Mouse (Mus musculus): ENCODE data around the gene Fam83d. TPM values are rescaled to one million over a fixed set of nuclear protein-coding genes. Genes with fewer than 3 reads are reported as not detected.
"Not testable (repeated sequence)": the region's sequence is repeated elsewhere in the genome, so short reads cannot be mapped to it uniquely, and the experiment has no call there.

The Fam83d gene
- polyA plus RNA-seq, 1 experiment from 2014 or later, result 4.7 TPM

GRCm38 (mm10) chr2:158728061-158728815 is 39.7 kb upstream of the Fam83d start:
- H3K4me1 ChIP-seq (ENCODE audit: control insufficient read depth, insufficient read depth, low read length), result peaks cover 2% of the 10 kb centered on the region; the same call in 1 of the 2 replicates
- H3K27me3 ChIP-seq (ENCODE audit: control insufficient read depth, insufficient read depth, low read depth, low read length), result no peaks in the 10 kb centered on the region
- H3K9ac ChIP-seq (ENCODE audit: low read depth, low read length), result no peak overlapping the region
- no peaks in the 10 kb centered on the region for H3K36me3 ChIP-seq (ENCODE audit: control insufficient read depth, insufficient read depth, low read length)
- no peak overlapping the region for H3K27ac ChIP-seq (ENCODE audit: low read length)
- ATAC-seq, result no peak
- WGBS, result 52% methylated on average over 7 of the region's 7 CpGs
- H3K9me3 ChIP-seq (replicated peaks; ENCODE audit: control insufficient read depth, low read length, poor library complexity, severe bottlenecking), result no peaks in the 10 kb centered on the region
- no peak overlapping the region for H3K4me2 ChIP-seq (ENCODE audit: low read length)
- H3K4me3 ChIP-seq (ENCODE audit: low read depth, low read length), result no peak overlapping the region

- Histone ChIP-seq H3K4me2 (ENCODE audit: low read length) (no peak overlapping the region), H3K9me3 (replicated peaks; ENCODE audit: control insufficient read depth, low read length, poor library complexity, severe bottlenecking) (no peaks in the 10 kb centered on the region), H3K4me1 (ENCODE audit: control insufficient read depth, insufficient read depth, low read length) (no peaks in the 10 kb centered on the region), H3K27me3 (ENCODE audit: control insufficient read depth, insufficient read depth, low read depth, low read length) (no peaks in the 10 kb centered on the region), H3K9ac (ENCODE audit: low read depth, low read length) (no peak overlapping the region), H3K36me3 (ENCODE audit: control insufficient read depth, insufficient read depth, low read length) (no peaks in the 10 kb centered on the region), H3K27ac (ENCODE audit: low read length) (no peak overlapping the region), H3K4me3 (ENCODE audit: low read depth, low read length) (no peak overlapping the region)
- WGBS, result 79% methylated on average over 3 of the region's 3 CpGs
- no peak for ATAC-seq
Observed at GRCm38 (mm10) chr2:158730896-158731295, 37.0 kb upstream of the Fam83d start.

GRCm38 (mm10) chr2:158732521-158732920 is 35.4 kb upstream of the Fam83d start:
- Histone ChIP-seq H3K4me2 (ENCODE audit: low read length) (no peak overlapping the region), H3K9me3 (replicated peaks; ENCODE audit: control insufficient read depth, low read length, poor library complexity, severe bottlenecking) (no peaks in the 10 kb centered on the region), H3K27me3 (ENCODE audit: control insufficient read depth, insufficient read depth, low read depth, low read length) (no peaks in the 10 kb centered on the region), H3K4me3 (ENCODE audit: low read depth, low read length) (no peak overlapping the region), H3K27ac (ENCODE audit: low read length) (no peak overlapping the region), H3K9ac (ENCODE audit: low read depth, low read length) (no peak overlapping the region), H3K4me1 (ENCODE audit: control insufficient read depth, insufficient read depth, low read length) (no peaks in the 10 kb centered on the region), H3K36me3 (ENCODE audit: control insufficient read depth, insufficient read depth, low read length) (no peaks in the 10 kb centered on the region)
- WGBS, result 92% methylated on average over 9 of the region's 9 CpGs
- no peak for ATAC-seq

- Histone ChIP-seq H3K4me3 (ENCODE audit: low read depth, low read length) (no peak overlapping the region), H3K27me3 (ENCODE audit: control insufficient read depth, insufficient read depth, low read depth, low read length) (no peaks in the 10 kb centered on the region), H3K4me2 (ENCODE audit: low read length) (no peak overlapping the region), H3K4me1 (ENCODE audit: control insufficient read depth, insufficient read depth, low read length) (no peaks in the 10 kb centered on the region), H3K36me3 (ENCODE audit: control insufficient read depth, insufficient read depth, low read length) (no peaks in the 10 kb centered on the region), H3K9me3 (replicated peaks; ENCODE audit: control insufficient read depth, low read length, poor library complexity, severe bottlenecking) (no peaks in the 10 kb centered on the region), H3K9ac (ENCODE audit: low read depth, low read length) (no peak overlapping the region), H3K27ac (ENCODE audit: low read length) (no peak overlapping the region)
- no peak for ATAC-seq
- 88% methylated on average over 4 of the region's 4 CpGs for WGBS
Observed at GRCm38 (mm10) chr2:158733136-158733535, 34.8 kb upstream of the Fam83d start.

- ATAC-seq, result no peak
- H3K27ac ChIP-seq (ENCODE audit: low read length), result no peak overlapping the region
- no peaks in the 10 kb centered on the region for H3K36me3 ChIP-seq (ENCODE audit: control insufficient read depth, insufficient read depth, low read length)
- no peaks in the 10 kb centered on the region for H3K27me3 ChIP-seq (ENCODE audit: control insufficient read depth, insufficient read depth, low read depth, low read length)
- no peaks in the 10 kb centered on the region for H3K9me3 ChIP-seq (replicated peaks; ENCODE audit: control insufficient read depth, low read length, poor library complexity, severe bottlenecking)
- WGBS, result 90% methylated on average over 6 of the region's 6 CpGs
- no peak overlapping the region for H3K4me3 ChIP-seq (ENCODE audit: low read depth, low read length)
- H3K4me2 ChIP-seq (ENCODE audit: low read length), result no peak overlapping the region
- H3K9ac ChIP-seq (ENCODE audit: low read depth, low read length), result no peak overlapping the region
- no peaks in the 10 kb centered on the region for H3K4me1 ChIP-seq (ENCODE audit: control insufficient read depth, insufficient read depth, low read length)
Observed at GRCm38 (mm10) chr2:158733914-158734313, 34.0 kb upstream of the Fam83d start.

GRCm38 (mm10) chr2:158734500-158735152 is 33.3 kb upstream of the Fam83d start:
- ATAC-seq, result no peak
- Histone ChIP-seq H3K4me2 (ENCODE audit: low read length) (no peak overlapping the region), H3K4me1 (ENCODE audit: control insufficient read depth, insufficient read depth, low read length) (no peaks in the 10 kb centered on the region), H3K27ac (ENCODE audit: low read length) (no peak overlapping the region; the same call in 1 of the 2 replicates), H3K27me3 (ENCODE audit: control insufficient read depth, insufficient read depth, low read depth, low read length) (no peaks in the 10 kb centered on the region), H3K36me3 (ENCODE audit: control insufficient read depth, insufficient read depth, low read length) (no peaks in the 10 kb centered on the region), H3K4me3 (ENCODE audit: low read depth, low read length) (no peak overlapping the region), H3K9me3 (replicated peaks; ENCODE audit: control insufficient read depth, low read length, poor library complexity, severe bottlenecking) (no peaks in the 10 kb centered on the region), H3K9ac (ENCODE audit: low read depth, low read length) (no peak overlapping the region)
- WGBS, result 80% methylated on average over 7 of the region's 7 CpGs

GRCm38 (mm10) chr2:158735340-158735739 is 32.6 kb upstream of the Fam83d start:
- H3K27ac ChIP-seq (ENCODE audit: low read length), result no peak overlapping the region
- WGBS, result 95% methylated on average over 8 of the region's 8 CpGs
- no peak overlapping the region for H3K4me2 ChIP-seq (ENCODE audit: low read length)
- ATAC-seq, result no peak
- no peaks in the 10 kb centered on the region for H3K36me3 ChIP-seq (ENCODE audit: control insufficient read depth, insufficient read depth, low read length)
- no peaks in the 10 kb centered on the region for H3K27me3 ChIP-seq (ENCODE audit: control insufficient read depth, insufficient read depth, low read depth, low read length)
- H3K4me3 ChIP-seq (ENCODE audit: low read depth, low read length), result no peak overlapping the region
- no peak overlapping the region for H3K9ac ChIP-seq (ENCODE audit: low read depth, low read length)
- no peaks in the 10 kb centered on the region for H3K9me3 ChIP-seq (replicated peaks; ENCODE audit: control insufficient read depth, low read length, poor library complexity, severe bottlenecking)
- no peaks in the 10 kb centered on the region for H3K4me1 ChIP-seq (ENCODE audit: control insufficient read depth, insufficient read depth, low read length)

GRCm38 (mm10) chr2:158736247-158736646 is 31.6 kb upstream of the Fam83d start:
- WGBS, result 86% methylated on average over 4 of the region's 4 CpGs
- H3K9ac ChIP-seq (ENCODE audit: low read depth, low read length); H3K36me3 ChIP-seq (ENCODE audit: control insufficient read depth, insufficient read depth, low read length); H3K4me2 ChIP-seq (ENCODE audit: low read length); ATAC-seq; H3K4me1 ChIP-seq (ENCODE audit: control insufficient read depth, insufficient read depth, low read length); H3K27me3 ChIP-seq (ENCODE audit: control insufficient read depth, insufficient read depth, low read depth, low read length); H3K27ac ChIP-seq (ENCODE audit: low read length); H3K4me3 ChIP-seq (ENCODE audit: low read depth, low read length); H3K9me3 ChIP-seq (replicated peaks; ENCODE audit: control insufficient read depth, low read length, poor library complexity, severe bottlenecking): not testable (repeated sequence)

- Histone ChIP-seq H3K36me3 (ENCODE audit: control insufficient read depth, insufficient read depth, low read length) (peaks cover 3% of the 10 kb centered on the region; the same call in 1 of the 2 replicates), H3K9ac (ENCODE audit: low read depth, low read length) (no peak overlapping the region), H3K4me1 (ENCODE audit: control insufficient read depth, insufficient read depth, low read length) (no peaks in the 10 kb centered on the region), H3K27ac (ENCODE audit: low read length) (no peak overlapping the region), H3K4me3 (ENCODE audit: low read depth, low read length) (no peak overlapping the region), H3K9me3 (replicated peaks; ENCODE audit: control insufficient read depth, low read length, poor library complexity, severe bottlenecking) (0 out of 2 replicates have a peak, but pooled peaks cover 3% of the 10 kb centered on the region), H3K27me3 (ENCODE audit: control insufficient read depth, insufficient read depth, low read depth, low read length) (no peaks in the 10 kb centered on the region), H3K4me2 (ENCODE audit: low read length) (no peak overlapping the region)
- 27% methylated on average over 11 of the region's 11 CpGs for WGBS
- ATAC-seq, result no peak
Observed at GRCm38 (mm10) chr2:158738591-158738990, 29.3 kb upstream of the Fam83d start.
